Mouse (Mus musculus) thymus, adult 2 months (tissue): Measurements from ENCODE around the gene Slc9a9.

Source experiments
- CTCF ChIP-seq: fragments of 200-500 bp; IDR thresholded peaks from 2 replicates; pipeline ENCODE4 v1.5.1; 2012; ENCODE audit warnings: mild to moderate bottlenecking, control low read depth, low read length, moderate library complexity, borderline replicate concordance; ENCODE audit not compliant: control insufficient read depth, poor library complexity, insufficient read depth; ENCODE audit errors: extremely low read depth
- POLR2A ChIP-seq: fragments of 200-500 bp; IDR thresholded peaks from 2 replicates; pipeline ENCODE4 v1.6.1; 2012; ENCODE audit warnings: mild to moderate bottlenecking, low read length, control low read depth, moderate library complexity; ENCODE audit not compliant: control insufficient read depth, poor library complexity, insufficient read depth; ENCODE audit errors: extremely low read depth

DNA sequence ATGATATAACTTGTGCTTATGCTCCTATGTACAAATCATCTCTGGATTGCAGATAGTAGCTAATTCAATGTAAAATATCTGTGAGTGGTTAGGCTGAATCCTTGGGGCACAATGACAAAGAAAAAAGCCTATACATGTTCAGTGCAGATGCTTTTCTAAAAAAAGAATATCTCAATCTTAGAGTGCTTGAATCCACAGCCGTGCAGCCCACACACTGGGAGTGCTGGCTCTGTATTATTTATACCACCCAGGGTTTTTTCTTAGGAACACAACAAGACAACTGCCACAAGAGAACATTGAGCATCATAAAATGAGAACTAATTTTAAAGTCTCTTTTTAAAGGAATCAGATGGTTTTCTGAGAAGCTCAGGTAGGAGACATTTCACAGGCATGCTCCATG, 19.7 kb upstream of the Slc9a9 start:
- no peak for TF ChIP-seq CTCF
- no peak for TF ChIP-seq POLR2A
